Comparison of ENCODE assay signal across 15 mouse cellular contexts in the genomic region with DNA sequence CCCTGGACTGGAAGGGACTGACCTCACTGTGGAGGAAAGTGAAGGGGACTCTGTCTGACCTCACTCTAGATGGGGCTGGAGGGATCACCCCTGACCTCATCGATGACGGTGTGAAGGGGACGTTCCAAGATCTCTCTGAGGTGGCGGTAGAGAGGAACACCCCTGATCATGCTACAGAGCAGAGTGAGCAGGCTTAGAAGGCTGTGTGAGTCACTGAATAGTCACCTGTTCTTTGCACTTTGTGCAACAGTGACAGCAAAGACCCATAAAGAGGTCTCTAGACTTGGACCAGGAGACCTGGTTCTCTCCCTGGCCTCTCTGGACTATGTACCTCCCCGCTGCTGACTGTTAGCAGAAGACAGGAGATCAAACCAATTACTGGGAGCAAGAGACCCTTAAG.
DNase-seq lines count a peak whose midpoint lies in the region; ATAC-seq and TF ChIP-seq lines count a peak whose summit lies in the region.
"Had no signal": no experiment of that assay in that cellular context is flagged by ENCODE, and none has a peak within 500 bp of the region (broad histone marks: within the 10 kb centered on the region; RNA-seq: fewer than 3 reads in every experiment).

No protein-coding gene starts in this region.

- no peak for TF ChIP-seq CTCF in kidney, adult 2 months (conservative IDR thresholded peaks at IDR 0.05; ENCODE audit: insufficient read depth, insufficient read length, low read depth, low read length)
- TF ChIP-seq CTCF in liver, embryonic 14.5 days (IDR thresholded peaks at IDR 0.05; ENCODE audit: low read depth), result no peak
- TF ChIP-seq CTCF in stomach, postnatal 0 days (IDR thresholded peaks at IDR 0.05; ENCODE audit: low read depth), result 0 out of 2 replicates have a peak, but pooled peaks have one; percentile 3

- no peaks in the 10 kb centered on the region for H3K9me3 ChIP-seq in liver, embryonic 12.5 days (replicated peaks)
- H3K9me3 ChIP-seq in liver, embryonic 11.5 days (ENCODE audit: control insufficient read depth, low read length), result no peaks in the 10 kb centered on the region
- H3K9me3 ChIP-seq in liver, embryonic 14.5 days (ENCODE audit: control insufficient read depth, low read length), result no peaks in the 10 kb centered on the region
- H3K9me3 ChIP-seq in stomach, postnatal 0 days (ENCODE audit: control insufficient read depth, low read length), result no peaks in the 10 kb centered on the region
- no peaks in the 10 kb centered on the region for H3K9me3 ChIP-seq in midbrain, embryonic 13.5 days
- H3K9me3 ChIP-seq: embryonic facial prominence, embryonic 15.5 days; heart, embryonic 10.5 days had no signal

- H3K4me3 ChIP-seq in kidney, adult 2 months (ENCODE audit: insufficient read depth, low read depth, low read length), result no peak overlapping the region
- no peak overlapping the region for H3K4me3 ChIP-seq in liver, embryonic 12.5 days
- H3K4me3 ChIP-seq in liver, embryonic 11.5 days (ENCODE audit: low read depth, low read length), result no peak overlapping the region
- H3K4me3 ChIP-seq in liver, embryonic 14.5 days (ENCODE audit: insufficient read depth in 1 of 2, low read depth in 2 of 2, low read length in 2 of 2), result no peak overlapping the region
- no peak overlapping the region for H3K4me3 ChIP-seq in stomach, postnatal 0 days (ENCODE audit: low read depth, low read length)
- H3K4me3 ChIP-seq in midbrain, embryonic 13.5 days (replicated peaks), result no peak overlapping the region
- H3K4me3 ChIP-seq: embryonic facial prominence, embryonic 15.5 days; heart, embryonic 10.5 days had no signal

- H3K27me3 ChIP-seq in kidney, adult 2 months (replicated peaks; ENCODE audit: control insufficient read depth, insufficient read depth, low read length), result no peaks in the 10 kb centered on the region
- H3K27me3 ChIP-seq in liver, embryonic 12.5 days (replicated peaks), result no peaks in the 10 kb centered on the region
- H3K27me3 ChIP-seq in liver, embryonic 11.5 days (replicated peaks; ENCODE audit: control insufficient read depth, insufficient read depth, low read length), result no peaks in the 10 kb centered on the region
- H3K27me3 ChIP-seq in liver, embryonic 14.5 days (ENCODE audit: control insufficient read depth, insufficient read depth, low read length), result no peaks in the 10 kb centered on the region
- H3K27me3 ChIP-seq in stomach, postnatal 0 days (ENCODE audit: control insufficient read depth, insufficient read depth, low read length), result no peaks in the 10 kb centered on the region
- no peaks in the 10 kb centered on the region for H3K27me3 ChIP-seq in midbrain, embryonic 13.5 days
- H3K27me3 ChIP-seq: embryonic facial prominence, embryonic 15.5 days had no signal

- H3K4me2 ChIP-seq in liver, embryonic 12.5 days, result no peak overlapping the region
- H3K4me2 ChIP-seq in liver, embryonic 11.5 days, result no peak overlapping the region
- peak overlapping the region; percentile 4; the same call in 1 of the 2 replicates for H3K4me2 ChIP-seq in liver, embryonic 14.5 days (ENCODE audit: low read depth)
- H3K4me2 ChIP-seq in stomach, postnatal 0 days (replicated peaks; ENCODE audit: low read depth), result no peak overlapping the region
- H3K4me2 ChIP-seq in midbrain, embryonic 13.5 days (replicated peaks), result no peak overlapping the region
- H3K4me2 ChIP-seq: embryonic facial prominence, embryonic 15.5 days had no signal

- no peak for TF ChIP-seq EP300 in liver, embryonic 14.5 days (IDR thresholded peaks at IDR 0.05; ENCODE audit: low read depth)
- TF ChIP-seq EP300 in stomach, postnatal 0 days (optimal IDR thresholded peaks at IDR 0.05), result no peak

- no peaks in the 10 kb centered on the region for H3K36me3 ChIP-seq in kidney, adult 2 months (ENCODE audit: control insufficient read depth, insufficient read depth, low read length)
- no peaks in the 10 kb centered on the region for H3K36me3 ChIP-seq in liver, embryonic 12.5 days
- no peaks in the 10 kb centered on the region for H3K36me3 ChIP-seq in liver, embryonic 11.5 days (ENCODE audit: control insufficient read depth, insufficient read depth, low read length)
- no peaks in the 10 kb centered on the region for H3K36me3 ChIP-seq in liver, embryonic 14.5 days (replicated peaks; ENCODE audit: control insufficient read depth, insufficient read depth, low read depth)
- H3K36me3 ChIP-seq in stomach, postnatal 0 days (ENCODE audit: control insufficient read depth, insufficient read depth, low read length), result no peaks in the 10 kb centered on the region
- H3K36me3 ChIP-seq in midbrain, embryonic 13.5 days, result no peaks in the 10 kb centered on the region
- H3K36me3 ChIP-seq: embryonic facial prominence, embryonic 15.5 days; heart, embryonic 10.5 days had no signal

- DNase-seq in kidney, adult 2 months, result peak; percentile 10
- DNase-seq in kidney, postnatal 25 days, result no peak
- DNase-seq in liver, embryonic 11.5 days (ENCODE audit: low spot score), result no peak
- DNase-seq in liver, embryonic 14.5 days (ENCODE audit: low read depth in 3 of 3, low spot score in 3 of 3), result no peak
- DNase-seq in stomach, postnatal 0 days (ENCODE audit: low spot score), result no peak
- DNase-seq: adrenal gland, postnatal 25 days; cerebellum, adult 8-10 months; lung, adult 18-20 months; midbrain, embryonic 14.5 days had no signal

- no peak overlapping the region for H3K9ac ChIP-seq in liver, embryonic 12.5 days
- H3K9ac ChIP-seq in liver, embryonic 11.5 days (ENCODE audit: low read depth, low read length), result no peak overlapping the region
- H3K9ac ChIP-seq in liver, embryonic 14.5 days (replicated peaks), result no peak overlapping the region
- H3K9ac ChIP-seq in stomach, postnatal 0 days (ENCODE audit: low read length), result no peak overlapping the region
- H3K9ac ChIP-seq in midbrain, embryonic 13.5 days (replicated peaks), result no peak overlapping the region
- H3K9ac ChIP-seq: embryonic facial prominence, embryonic 15.5 days had no signal

- WGBS in kidney, adult 2 months, result 74% methylated on average over 5 of the region's 5 CpGs
- 59% methylated on average over 5 of the region's 5 CpGs for WGBS in liver, embryonic 12.5 days (ENCODE audit: insufficient replicate concordance)
- 63% methylated on average over 5 of the region's 5 CpGs for WGBS in liver, embryonic 11.5 days
- WGBS in liver, embryonic 14.5 days (ENCODE audit: insufficient replicate concordance), result 64% methylated on average over 5 of the region's 5 CpGs
- 77% methylated on average over 5 of the region's 5 CpGs for WGBS in stomach, postnatal 0 days
- WGBS in midbrain, embryonic 13.5 days, result 95% methylated on average over 5 of the region's 5 CpGs

- no peak overlapping the region for H3K27ac ChIP-seq in kidney, adult 2 months (ENCODE audit: insufficient read depth, low read depth, low read length)
- peak overlapping the region; percentile 42 for H3K27ac ChIP-seq in liver, embryonic 12.5 days
- H3K27ac ChIP-seq in liver, embryonic 11.5 days (ENCODE audit: low read depth, low read length), result no peak overlapping the region
- no peak overlapping the region for H3K27ac ChIP-seq in liver, embryonic 14.5 days
- H3K27ac ChIP-seq in stomach, postnatal 0 days (replicated peaks), result no peak overlapping the region
- H3K27ac ChIP-seq in midbrain, embryonic 13.5 days, result no peak overlapping the region
- H3K27ac ChIP-seq: embryonic facial prominence, embryonic 15.5 days; heart, embryonic 10.5 days had no signal

- H3K4me1 ChIP-seq in kidney, adult 2 months (ENCODE audit: control insufficient read depth, insufficient read depth, low read length), result no peaks in the 10 kb centered on the region
- H3K4me1 ChIP-seq in liver, embryonic 12.5 days, result peaks cover 12% of the 10 kb centered on the region; the same call in 1 of the 2 replicates
- H3K4me1 ChIP-seq in liver, embryonic 11.5 days (replicated peaks; ENCODE audit: control insufficient read depth, insufficient read depth, low read length), result peaks cover 2% of the 10 kb centered on the region
- H3K4me1 ChIP-seq in liver, embryonic 14.5 days (replicated peaks; ENCODE audit: control insufficient read depth in 2 of 2, insufficient read depth in 2 of 2, low read length in 1 of 2), result peaks cover 0 to 3% of the 10 kb centered on the region in 2 experiments; a peak in 2 of 4 replicates
- H3K4me1 ChIP-seq in stomach, postnatal 0 days (replicated peaks; ENCODE audit: control insufficient read depth, insufficient read depth), result no peaks in the 10 kb centered on the region; the same call in 1 of the 2 replicates
- H3K4me1 ChIP-seq in midbrain, embryonic 13.5 days (replicated peaks), result peaks cover 41% of the 10 kb centered on the region

- no peak for TF ChIP-seq POLR2A in kidney, adult 2 months (IDR thresholded peaks at IDR 0.05; ENCODE audit: low read depth, low read length)

- ATAC-seq in liver, embryonic 12.5 days, result peak; percentile 50
- no peak for ATAC-seq in liver, embryonic 11.5 days (replicated peaks; ENCODE audit: low FRiP score)
- ATAC-seq in liver, embryonic 14.5 days (ENCODE audit: insufficient read depth), result peak; percentile 43; the same call in 1 of the 2 replicates
- ATAC-seq in stomach, postnatal 0 days (ENCODE audit: low FRiP score, low TSS enrichment), result peak; percentile 71
- no peak for ATAC-seq in midbrain, embryonic 13.5 days
- ATAC-seq: CD4-positive, CD25-positive, alpha-beta regulatory T cell, adult 4 months; forebrain, embryonic 14.5 days had no signal

Comparison
In these comparisons a context has a peak if more than half of its experiments do, and no peak if none do; other contexts are left out.
1. ATAC-seq: peak in liver, embryonic 12.5 days (single experiment), liver, embryonic 14.5 days (single experiment) and stomach, postnatal 0 days (single experiment); none in liver, embryonic 11.5 days (single experiment) and midbrain, embryonic 13.5 days (single experiment).